In genomic region chr10:59701805-59702204, GRCm38 (mm10) we compare ENCODE assay signal across 7 mouse cellular contexts. TPM values are rescaled to one million over a fixed set of nuclear protein-coding genes. Genes with fewer than 3 reads are reported as not detected.
DNase-seq lines count a peak whose midpoint lies in the region; ATAC-seq and TF ChIP-seq lines count a peak whose summit lies in the region.

No protein-coding gene starts in this region.

- no peak overlapping the region for H3K9ac ChIP-seq in lung, embryonic 14.5 days
- no peak overlapping the region for H3K9ac ChIP-seq in embryonic facial prominence, embryonic 15.5 days
- H3K9ac ChIP-seq in limb, embryonic 12.5 days (replicated peaks), result no peak overlapping the region
- H3K9ac ChIP-seq in stomach, embryonic 14.5 days (replicated peaks; ENCODE audit: low read depth, low read length), result peak overlapping the region; percentile 36; the same call in 1 of the 2 replicates

- DNase-seq in lung, embryonic 14.5 days, result no peak
- DNase-seq in lung, adult 18-20 months, result no peak
- DNase-seq in adrenal gland, postnatal 36 days, result no peak
- DNase-seq in embryo, embryonic 11 days, result no peak

- 0 out of 2 replicates have a peak overlapping the region, but pooled peaks have one; percentile 1 for H3K27ac ChIP-seq in lung, embryonic 14.5 days (ENCODE audit: low read depth)
- H3K27ac ChIP-seq in embryonic facial prominence, embryonic 15.5 days (replicated peaks), result peak overlapping the region; percentile 44; the same call in 1 of the 2 replicates
- H3K27ac ChIP-seq in limb, embryonic 12.5 days, result peak overlapping the region; percentile 37; the same call in 1 of the 2 replicates
- H3K27ac ChIP-seq in stomach, embryonic 14.5 days (ENCODE audit: low read length), result no peak overlapping the region

- H3K9me3 ChIP-seq in lung, embryonic 14.5 days (ENCODE audit: low read depth, low read length), result no peaks in the 10 kb centered on the region
- H3K9me3 ChIP-seq in embryonic facial prominence, embryonic 15.5 days (replicated peaks), result no peaks in the 10 kb centered on the region
- H3K9me3 ChIP-seq in limb, embryonic 12.5 days, result no peaks in the 10 kb centered on the region
- H3K9me3 ChIP-seq in stomach, embryonic 14.5 days (ENCODE audit: control insufficient read depth, low read depth, low read length), result no peaks in the 10 kb centered on the region

- ATAC-seq in lung, embryonic 14.5 days (ENCODE audit: insufficient read depth), result peak; percentile 10
- ATAC-seq in embryonic facial prominence, embryonic 15.5 days (ENCODE audit: insufficient number of reproducible peaks, low FRiP score, low TSS enrichment, low read depth), result 0 out of 2 replicates have a peak, but pooled peaks have one; percentile 2
- no peak; the same call in 1 of the 2 replicates for ATAC-seq in limb, embryonic 12.5 days (ENCODE audit: insufficient number of reproducible peaks, insufficient read depth, low FRiP score, low TSS enrichment, low read depth)
- ATAC-seq in stomach, embryonic 14.5 days (ENCODE audit: insufficient number of reproducible peaks, insufficient read depth, low FRiP score, low read depth), result 0 out of 2 replicates have a peak, but pooled peaks have one; percentile 2

- peak overlapping the region; percentile 75 for H3K4me3 ChIP-seq in lung, embryonic 14.5 days (ENCODE audit: low read depth, low read length)
- peak overlapping the region; percentile 60 for H3K4me3 ChIP-seq in embryonic facial prominence, embryonic 15.5 days (replicated peaks)
- peak overlapping the region; percentile 67 for H3K4me3 ChIP-seq in limb, embryonic 12.5 days (replicated peaks)
- H3K4me3 ChIP-seq in stomach, embryonic 14.5 days (ENCODE audit: low read depth, low read length), result peak overlapping the region; percentile 75

- H3K4me1 ChIP-seq in lung, embryonic 14.5 days (ENCODE audit: insufficient read depth), result 0 out of 2 replicates have a peak, but pooled peaks cover 4% of the 10 kb centered on the region
- peaks cover 8% of the 10 kb centered on the region for H3K4me1 ChIP-seq in embryonic facial prominence, embryonic 15.5 days
- peaks cover 7% of the 10 kb centered on the region; the same call in 1 of the 2 replicates for H3K4me1 ChIP-seq in limb, embryonic 12.5 days (replicated peaks)
- H3K4me1 ChIP-seq in stomach, embryonic 14.5 days (ENCODE audit: control insufficient read depth, insufficient read depth, low read length), result peaks cover 5% of the 10 kb centered on the region; the same call in 1 of the 2 replicates

- no peaks in the 10 kb centered on the region for H3K27me3 ChIP-seq in lung, embryonic 14.5 days (ENCODE audit: insufficient read depth, low read length)
- H3K27me3 ChIP-seq in embryonic facial prominence, embryonic 15.5 days, result no peaks in the 10 kb centered on the region
- no peaks in the 10 kb centered on the region for H3K27me3 ChIP-seq in limb, embryonic 12.5 days
- H3K27me3 ChIP-seq in stomach, embryonic 14.5 days (ENCODE audit: control insufficient read depth, insufficient read depth, low read length), result no peaks in the 10 kb centered on the region

- H3K4me2 ChIP-seq in lung, embryonic 14.5 days, result peak overlapping the region; percentile 85
- peak overlapping the region; percentile 64 for H3K4me2 ChIP-seq in embryonic facial prominence, embryonic 15.5 days (replicated peaks)
- H3K4me2 ChIP-seq in limb, embryonic 12.5 days, result peak overlapping the region; percentile 74
- H3K4me2 ChIP-seq in stomach, embryonic 14.5 days (replicated peaks; ENCODE audit: low read depth, low read length), result peak overlapping the region; percentile 69

- 31% methylated on average over 5 of the region's 5 CpGs for WGBS in lung, embryonic 14.5 days
- 47% methylated on average over 5 of the region's 5 CpGs for WGBS in embryonic facial prominence, embryonic 15.5 days
- WGBS in limb, embryonic 12.5 days, result 51% methylated on average over 5 of the region's 5 CpGs
- WGBS in stomach, embryonic 14.5 days, result 40% methylated on average over 5 of the region's 5 CpGs

- TF ChIP-seq CTCF in lung, embryonic 14.5 days (IDR thresholded peaks at IDR 0.05; ENCODE audit: low read depth), result no peak

- no peaks in the 10 kb centered on the region for H3K36me3 ChIP-seq in lung, embryonic 14.5 days (ENCODE audit: insufficient read depth)
- H3K36me3 ChIP-seq in embryonic facial prominence, embryonic 15.5 days, result no peaks in the 10 kb centered on the region
- H3K36me3 ChIP-seq in limb, embryonic 12.5 days, result 0 out of 2 replicates have a peak, but pooled peaks cover 2% of the 10 kb centered on the region
- no peaks in the 10 kb centered on the region for H3K36me3 ChIP-seq in stomach, embryonic 14.5 days (ENCODE audit: control insufficient read depth, insufficient read depth, low read length)

RNA-seq across cellular contexts. Expression of gene Micu1, which starts 0.5 kb away (rescaled TPM):
- 81.0 and 83.9 TPM in 2 replicates for polyA plus RNA-seq in lung, embryonic 14.5 days (2014; fragmentation: Nextera tagmentation; extraction: Ambion mirVana)
- 86.1 and 88.2 TPM in 2 replicates for polyA plus RNA-seq in embryonic facial prominence, embryonic 15.5 days (2015; fragmentation: Nextera tagmentation; extraction: Ambion mirVana)
- 74.9 and 80.5 TPM in 2 replicates for polyA plus RNA-seq in limb, embryonic 12.5 days (2016; fragmentation: Nextera tagmentation; extraction: Ambion mirVana)
- 73.6 and 74.5 TPM in 2 replicates for polyA plus RNA-seq in stomach, embryonic 14.5 days (2014; fragmentation: Nextera tagmentation; extraction: Ambion mirVana)
- 10 to 100 TPM; 62.4 to 70.4 TPM for total RNA-seq in adrenal gland, postnatal 36 days (2021)
